Mouse (Mus musculus) granulocyte monocyte progenitor cell, adult 5-6 weeks (primary cell): ENCODE data around the gene Gpha2. TPM values are rescaled to one million over a fixed set of nuclear protein-coding genes. Genes with fewer than 3 reads are reported as not detected.

Source experiments
- ATAC-seq: replicated peaks from 2 replicates; pipeline ENCODE4 v1.8.0; 2016; ENCODE audit warnings: mild to moderate bottlenecking, moderate TSS enrichment, inconsistent platforms; ENCODE audit not compliant: poor library complexity, severe bottlenecking
- total RNA-seq, 2 experiments: library from RNA; stranded (forward) in 1 of 2; stranded (reverse) in 1 of 2; fragments of 200-712, 200-1000 nt in 1 of 2; fragments of >200 nt in 1 of 2; fragmentation: Nextera tagmentation in 1 of 2; gene quantifications; 2 replicates each; pipeline ENCODE4 v1.2.3; 2014 to 2017

Gene Gpha2
- total RNA-seq, 2 experiments from 2014 or later, result not detected

DNA sequence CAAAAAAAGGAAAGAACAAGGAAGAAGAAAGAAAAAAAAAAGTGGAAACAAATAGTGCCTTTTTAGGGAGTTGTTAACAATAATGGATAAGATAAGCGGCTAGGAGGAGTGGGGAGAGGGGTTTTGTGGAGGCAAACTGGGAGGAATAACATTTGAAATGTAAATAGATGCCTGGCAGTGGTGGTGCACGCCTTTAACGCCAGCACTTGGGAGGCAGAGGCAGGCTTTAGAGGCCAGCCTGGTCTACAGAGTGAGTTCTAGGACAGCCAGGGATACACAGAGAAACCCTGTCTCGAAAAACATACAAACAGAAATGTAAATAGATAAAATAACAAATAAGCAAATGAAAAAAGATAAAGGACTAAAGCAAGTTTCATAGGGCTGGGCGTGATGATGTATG, 14.5 kb downstream of the Gpha2 start:
- no peak for ATAC-seq

DNA sequence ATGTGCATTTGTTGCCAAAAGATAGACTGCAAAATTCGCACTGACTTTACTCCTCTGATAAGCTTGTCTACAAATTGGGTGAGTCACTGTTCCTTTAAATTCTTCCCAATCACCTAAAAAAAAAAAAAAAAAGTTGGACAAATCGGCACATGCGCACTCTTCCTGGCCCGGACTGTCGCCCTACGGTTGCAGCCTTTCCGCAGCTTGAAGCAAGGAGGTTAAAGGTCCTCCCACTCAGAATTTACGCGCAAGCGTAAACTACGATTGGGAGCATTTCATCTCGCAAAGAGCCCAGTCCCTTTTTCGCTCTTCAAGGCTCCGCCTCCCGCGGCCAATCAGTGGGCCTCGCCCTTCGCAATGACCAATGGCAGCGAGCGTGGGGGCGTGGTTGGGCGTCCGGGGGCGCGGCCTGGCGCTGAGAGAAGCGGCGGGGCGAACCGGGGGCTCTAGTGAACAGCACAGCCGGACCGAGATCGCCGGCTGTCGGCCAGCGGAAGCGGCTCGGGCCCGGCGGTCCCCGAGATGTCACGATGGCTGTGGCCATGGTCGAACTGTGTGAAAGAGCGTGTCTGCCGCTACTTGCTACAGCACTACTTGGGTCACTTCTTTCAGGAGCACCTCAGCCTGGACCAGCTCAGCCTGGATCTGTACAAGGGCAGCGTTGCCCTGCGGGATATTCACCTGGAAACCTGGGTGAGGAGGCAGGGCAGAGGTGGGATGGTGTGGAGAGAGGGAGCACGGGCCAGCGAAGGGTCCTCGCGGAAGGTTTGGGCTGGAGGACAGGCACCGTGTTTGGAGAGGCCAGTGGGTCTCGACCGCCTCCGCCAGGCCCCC, 15.3 kb downstream of the Gpha2 start, which contains the start of gene Atg2a:
TSS of gene Atg2a (plus strand) at position 395 of the 834 bp plus-strand sequence.
- ATAC-seq, result peak; percentile 85

- peak; percentile 80 for ATAC-seq
Measured at GRCm38 (mm10) chr19:6242281-6242680, 16.1 kb downstream of the Gpha2 start.

DNA sequence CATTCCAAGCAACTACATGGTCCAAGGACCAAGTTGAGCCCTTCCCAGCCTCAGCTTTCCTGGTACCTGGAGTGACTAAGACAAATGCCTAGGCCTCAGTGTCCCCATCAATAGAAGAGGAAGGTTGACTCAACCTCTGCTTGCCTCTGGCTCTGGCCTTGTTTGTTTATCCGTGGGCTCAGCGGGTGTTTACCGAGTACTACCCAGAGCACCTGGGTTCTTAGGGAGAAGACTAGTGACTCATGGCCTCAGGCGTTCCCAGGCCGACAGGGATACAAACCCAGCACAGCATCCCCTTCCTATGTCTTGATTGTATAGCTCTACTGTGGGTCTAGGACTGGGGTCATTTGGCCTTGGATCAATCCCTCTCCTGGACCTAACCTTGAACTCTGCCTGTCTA, 17.0 kb downstream of the Gpha2 start:
- ATAC-seq, result no peak

- ATAC-seq, result no peak
Measured at GRCm38 (mm10) chr19:6245806-6246205, 19.6 kb downstream of the Gpha2 start.

DNA sequence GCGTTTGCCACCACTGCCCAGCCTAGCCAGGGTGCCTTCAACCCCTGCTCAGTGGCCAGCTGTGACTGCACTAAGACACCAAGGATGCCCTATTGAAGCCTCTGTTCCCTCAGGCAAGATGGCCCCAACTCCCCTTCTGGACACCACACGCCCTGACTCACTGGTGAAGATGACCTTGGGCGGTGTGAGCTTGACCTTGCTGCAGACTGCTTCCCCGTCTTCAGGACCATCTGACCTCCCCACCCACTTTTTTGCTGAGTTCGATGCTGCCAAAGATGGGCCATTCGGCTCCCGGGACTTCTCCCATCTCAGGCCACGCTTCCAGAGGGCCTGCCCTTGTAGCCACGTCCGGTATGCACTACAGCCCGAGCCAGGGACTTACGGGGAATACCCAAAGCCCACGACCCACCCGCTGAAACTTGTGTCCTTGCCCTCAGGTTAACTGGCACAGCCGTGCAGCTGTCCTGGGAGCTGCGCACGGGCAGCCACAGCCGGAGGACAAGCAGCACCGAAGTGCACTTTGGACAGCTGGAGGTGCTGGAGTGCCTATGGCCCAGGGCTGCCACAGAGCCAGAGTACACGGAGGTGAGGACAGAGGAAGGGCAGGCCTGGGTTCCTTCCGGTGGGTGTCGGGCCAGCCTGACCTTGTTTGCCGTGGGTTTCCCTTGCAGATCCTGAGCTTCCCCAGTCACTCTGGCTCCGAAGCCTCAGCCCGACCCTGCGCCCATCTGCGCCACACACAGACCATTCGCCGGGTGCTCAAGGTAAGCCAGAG, 21.5 kb downstream of the Gpha2 start:
- ATAC-seq, result no peak

DNA sequence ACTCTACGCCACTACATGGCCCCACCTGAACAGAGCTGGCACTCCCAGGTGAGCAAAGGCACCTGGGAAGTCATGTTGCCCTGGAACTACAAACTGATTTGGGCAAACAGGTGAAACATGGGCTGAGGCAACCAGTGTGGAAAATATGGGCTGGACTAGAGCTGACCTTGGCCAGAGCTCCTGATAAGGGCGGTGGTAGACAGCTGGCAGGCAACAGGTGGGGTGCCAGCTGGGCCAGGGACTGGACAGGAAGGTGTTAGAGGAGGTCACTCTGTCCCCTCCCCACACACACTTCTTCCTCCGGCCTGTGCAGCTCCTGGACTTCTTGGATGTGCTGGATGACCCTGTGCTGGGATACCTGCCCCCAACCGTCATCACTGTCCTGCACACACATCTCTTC, 26.8 kb downstream of the Gpha2 start:
- no peak for ATAC-seq

- ATAC-seq, result no peak
Measured at GRCm38 (mm10) chr19:6260428-6260827, 34.2 kb downstream of the Gpha2 start.

DNA sequence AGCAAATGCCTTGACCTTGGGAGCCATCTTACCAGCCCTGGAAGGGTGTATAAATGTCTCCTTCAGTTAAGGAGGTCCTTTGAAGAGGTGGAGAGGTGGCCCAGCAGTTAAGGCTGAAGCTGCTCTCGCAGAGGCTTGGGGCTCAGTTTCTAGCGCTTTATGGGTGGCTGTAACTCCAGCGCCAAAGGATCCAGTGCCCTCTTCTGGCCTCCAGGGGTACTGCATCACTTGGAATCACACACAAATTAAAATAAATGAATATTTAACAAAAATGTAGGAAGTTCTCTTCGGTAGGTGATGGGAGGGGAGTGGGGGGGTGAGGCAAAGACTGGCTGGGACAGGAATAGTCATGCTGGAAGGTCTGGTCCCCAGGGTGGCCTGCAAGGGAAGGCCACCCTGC, 34.8 kb downstream of the Gpha2 start:
- no peak for ATAC-seq

DNA sequence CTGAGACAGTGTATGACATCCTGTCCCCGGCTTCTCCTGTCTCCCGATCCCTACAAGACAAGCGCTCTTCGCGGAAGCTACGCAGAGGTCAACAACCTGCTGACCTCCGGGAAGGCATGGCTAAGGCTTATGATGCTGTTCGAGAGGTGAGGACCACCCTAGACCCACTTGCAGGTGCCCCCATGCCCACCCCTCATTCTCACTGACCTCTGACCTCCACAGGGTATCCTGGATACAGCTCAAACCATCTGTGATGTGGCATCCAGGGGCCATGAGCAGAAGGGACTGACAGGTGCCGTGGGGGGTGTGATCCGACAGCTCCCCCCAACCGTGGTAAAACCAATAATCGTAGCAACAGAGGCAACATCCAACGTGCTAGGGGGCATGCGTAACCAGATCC, 35.2 kb downstream of the Gpha2 start:
- no peak for ATAC-seq

DNA sequence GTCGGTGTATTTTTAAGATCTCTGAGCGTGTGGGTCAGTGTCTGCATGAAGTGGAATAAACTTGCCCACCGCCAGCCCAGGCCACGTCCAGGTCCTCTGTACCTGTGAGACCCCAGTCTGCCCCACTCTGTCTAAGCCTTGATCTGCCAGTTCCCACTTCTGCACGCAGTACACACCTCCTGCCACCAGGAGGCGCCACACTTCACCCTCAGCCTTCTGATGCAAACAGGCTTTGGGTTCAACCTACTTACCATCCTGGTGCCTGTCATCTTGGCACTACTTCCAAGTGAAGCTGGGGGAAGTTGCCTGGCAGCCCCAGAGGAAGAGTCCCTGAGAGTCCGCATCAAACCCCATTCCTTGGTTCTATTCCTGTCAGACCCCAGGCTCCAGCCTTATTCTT, 36.0 kb downstream of the Gpha2 start:
- ATAC-seq, result peak; percentile 54

GRCm38 (mm10) chr19:6262839-6263433, 36.8 kb downstream of the Gpha2 start:
- ATAC-seq, result no peak

DNA sequence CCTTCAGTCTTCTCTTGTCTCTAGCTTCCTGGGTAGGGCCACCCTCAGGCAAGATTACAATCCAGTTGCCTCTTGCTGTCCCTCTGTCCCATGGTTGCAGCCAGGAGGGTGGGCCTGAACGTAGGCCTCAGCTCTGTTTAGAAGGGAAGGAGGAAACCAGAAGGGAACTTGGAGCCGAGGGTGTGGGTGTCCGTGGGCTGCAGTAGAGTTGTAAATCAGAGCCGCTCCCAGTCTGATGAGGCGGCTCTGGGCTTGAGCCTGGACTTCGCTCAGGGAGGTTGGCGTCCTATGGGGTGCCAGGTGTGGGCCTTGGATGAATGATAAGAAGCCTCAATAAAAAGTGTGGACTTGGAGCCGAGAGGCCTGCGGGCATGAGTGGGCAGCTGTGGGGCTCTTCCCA, 38.0 kb downstream of the Gpha2 start:
- no peak for ATAC-seq

DNA sequence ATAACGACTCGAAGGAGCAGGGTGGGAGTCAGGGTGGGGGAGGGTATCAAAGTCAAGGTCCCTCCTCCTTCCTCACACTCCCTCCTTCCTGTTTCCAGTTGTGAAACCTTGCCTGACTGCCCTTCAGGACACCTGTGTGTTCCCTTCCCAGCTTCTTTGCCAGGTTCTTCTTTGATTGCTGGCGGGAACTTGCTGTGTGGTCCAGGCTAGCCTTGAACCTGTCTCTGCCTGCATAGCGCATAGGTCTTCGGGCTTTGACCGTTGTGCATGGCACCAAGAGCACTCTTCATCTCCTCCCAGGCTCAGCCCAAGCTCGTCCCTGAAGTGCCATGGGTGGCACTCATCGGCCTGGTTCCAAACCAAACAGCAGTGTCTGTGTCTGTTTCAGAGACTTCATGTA, 38.8 kb downstream of the Gpha2 start:
- no peak for ATAC-seq

GRCm38 (mm10) chr19:6265727-6266182, 39.6 kb downstream of the Gpha2 start:
- no peak for ATAC-seq

GRCm38 (mm10) chr19:6267306-6268169, 41.4 kb downstream of the Gpha2 start:
- ATAC-seq, result no peak

- peak; percentile 71 for ATAC-seq
Measured at GRCm38 (mm10) chr19:6268170-6268528, 42.0 kb downstream of the Gpha2 start.

GRCm38 (mm10) chr19:6268670-6269132, 42.5 kb downstream of the Gpha2 start:
- peak; percentile 73 for ATAC-seq

DNA sequence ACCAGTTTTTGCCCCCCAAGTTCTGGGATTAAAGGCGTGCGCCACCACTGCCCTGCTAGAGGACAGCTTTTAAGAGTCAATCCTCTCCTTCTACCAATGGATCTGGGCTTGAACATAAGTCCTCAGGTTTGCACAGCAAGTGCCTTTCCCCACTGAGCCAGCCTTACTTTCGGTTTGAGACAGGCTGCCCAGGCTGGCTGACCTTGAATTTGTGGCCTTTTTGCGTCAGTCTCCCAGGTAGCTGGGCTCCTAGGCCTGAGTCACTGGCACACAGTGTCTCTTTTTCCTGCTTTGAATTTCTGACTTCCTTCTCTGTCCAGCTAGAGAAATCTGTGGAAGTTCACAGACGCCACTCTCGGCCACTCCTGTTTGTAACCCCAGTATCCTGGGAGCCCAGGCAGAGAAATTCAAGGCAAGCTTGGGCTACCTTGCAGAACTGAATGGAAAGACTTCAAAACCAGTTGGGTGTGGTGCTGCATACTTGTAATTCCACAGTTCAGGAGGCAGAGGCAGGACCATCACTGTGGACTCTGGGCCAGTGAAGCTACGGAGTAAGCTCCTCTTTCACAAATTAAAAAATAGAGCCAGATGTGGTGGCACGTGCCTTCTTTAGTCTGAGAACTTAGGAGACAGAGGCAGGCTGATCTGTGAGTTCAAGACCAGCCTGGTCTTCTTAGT, 43.8 kb downstream of the Gpha2 start:
- ATAC-seq, result no peak

GRCm38 (mm10) chr19:6270661-6271060, 44.5 kb downstream of the Gpha2 start:
- no peak for ATAC-seq
